Mouse (Mus musculus): ENCODE measurements around the gene Rasa3.

DNA sequence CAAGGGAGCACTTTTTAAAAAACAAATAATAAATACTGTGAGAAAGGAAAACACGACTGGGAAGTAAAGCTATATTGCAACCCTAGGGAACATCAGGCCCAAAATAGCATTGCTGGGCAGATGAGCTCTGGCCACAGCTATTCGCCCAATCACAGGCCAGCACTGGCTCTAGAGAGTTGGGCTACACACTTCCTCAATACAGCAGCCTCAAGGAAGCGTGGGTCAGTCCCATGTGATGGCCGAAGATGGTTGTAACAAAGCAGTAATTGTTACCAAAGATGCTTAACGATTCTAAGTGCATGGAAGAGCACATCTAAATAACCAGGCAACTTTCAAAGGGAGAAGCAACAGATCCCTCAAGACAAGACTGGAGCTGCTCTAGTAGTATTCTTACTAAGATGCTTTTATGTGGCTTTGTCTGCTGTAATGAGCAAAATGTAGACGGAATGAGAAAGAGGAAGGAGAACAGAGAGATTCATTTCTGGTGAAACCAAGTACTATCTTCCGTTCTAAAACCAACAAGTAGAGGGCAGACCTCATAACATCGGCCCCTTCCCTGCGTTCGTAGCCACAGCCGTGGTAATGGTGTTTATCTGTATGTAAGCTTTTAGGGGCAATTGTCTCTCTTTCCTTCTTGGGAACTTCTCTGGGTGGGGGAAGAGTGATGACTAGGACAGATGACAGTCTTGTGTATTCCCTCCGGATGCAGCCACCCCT is 3.0 kb downstream of the Rasa3 start:
- TF ChIP-seq EP300 (IDR thresholded peaks at IDR 0.05; ENCODE audit: low read depth) = no peak
- no peak for TF ChIP-seq CTCF (IDR thresholded peaks at IDR 0.05; ENCODE audit: low read depth)

All from liver, embryonic 14.5 days (tissue).